Mouse (Mus musculus): ENCODE measurements around the gene Car14. TPM values are rescaled to one million over a fixed set of nuclear protein-coding genes. Genes with fewer than 3 reads are reported as not detected.

Gene Car14
- total RNA-seq, 2 experiments from 2014 or later: 12.7 to 13.4 TPM

DNA sequence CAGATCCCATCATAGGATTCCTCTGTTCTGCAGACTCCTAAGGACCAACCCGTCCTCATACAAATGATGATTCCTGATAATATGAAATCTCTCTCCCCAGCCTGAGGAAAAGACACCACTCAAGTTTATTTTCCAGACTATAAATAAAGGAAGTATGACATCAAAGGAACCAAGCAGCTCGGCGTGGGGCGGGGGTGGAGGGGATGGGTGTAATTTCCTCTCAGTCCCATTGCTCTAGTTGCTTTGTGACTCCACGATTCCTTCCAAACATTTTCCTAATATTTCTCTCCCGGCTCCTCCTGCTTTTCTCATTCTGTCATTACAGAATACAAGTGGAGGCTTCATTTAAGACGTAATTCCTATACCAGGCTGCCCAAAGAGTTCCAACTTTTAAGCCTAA lies 11.4 kb downstream of the Car14 start:
- DNase-seq (ENCODE audit: extremely low spot score in 1 of 2, low spot score in 1 of 2): no peak

DNA sequence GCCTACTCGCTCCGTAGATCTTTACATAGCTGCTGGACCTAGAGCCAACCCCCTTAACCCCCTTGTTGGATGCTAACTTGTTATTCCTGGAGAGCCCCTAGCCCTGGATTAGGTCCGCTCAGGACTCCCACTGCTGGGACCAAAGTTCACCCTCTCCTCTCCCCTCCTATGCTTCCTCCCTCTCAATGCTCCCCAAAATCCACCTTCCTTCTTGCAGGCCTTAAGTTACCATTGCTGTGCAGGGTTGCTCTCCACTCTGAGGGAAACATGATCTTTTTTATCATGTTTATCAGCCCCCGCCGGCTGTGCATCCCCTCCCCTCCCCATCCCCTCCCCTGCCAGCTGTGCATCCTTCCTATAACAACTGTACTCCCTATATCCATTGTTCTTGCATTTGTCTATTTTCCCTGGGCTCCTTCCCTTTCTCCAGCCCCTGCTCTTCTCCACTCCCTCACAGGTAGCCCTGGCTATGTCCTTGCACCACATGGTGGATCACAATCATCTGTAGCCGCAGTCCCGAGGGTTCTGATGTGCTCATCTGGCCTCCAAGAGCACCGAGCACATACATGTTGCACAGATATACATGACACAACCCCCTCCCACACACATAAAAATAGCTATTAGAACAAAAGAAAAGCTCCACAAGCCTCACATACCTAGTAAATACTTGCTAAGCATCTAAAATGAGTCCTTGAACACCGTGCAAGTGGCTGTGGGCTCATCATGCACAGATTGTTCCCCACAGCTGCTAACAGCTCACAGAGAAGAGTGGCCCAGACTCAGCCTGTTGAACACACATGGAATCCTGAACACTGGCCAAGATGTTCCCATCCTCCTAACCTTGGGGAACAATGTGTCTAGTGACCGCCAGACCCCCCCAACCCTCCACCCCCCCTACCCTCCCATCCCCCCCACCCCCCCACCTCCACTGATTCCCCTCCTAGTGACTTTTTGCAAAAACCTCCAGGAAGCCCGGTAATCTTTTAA lies 12.1 kb downstream of the Car14 start:
- DNase-seq (ENCODE audit: extremely low spot score in 1 of 2, low spot score in 1 of 2): no peak

DNA sequence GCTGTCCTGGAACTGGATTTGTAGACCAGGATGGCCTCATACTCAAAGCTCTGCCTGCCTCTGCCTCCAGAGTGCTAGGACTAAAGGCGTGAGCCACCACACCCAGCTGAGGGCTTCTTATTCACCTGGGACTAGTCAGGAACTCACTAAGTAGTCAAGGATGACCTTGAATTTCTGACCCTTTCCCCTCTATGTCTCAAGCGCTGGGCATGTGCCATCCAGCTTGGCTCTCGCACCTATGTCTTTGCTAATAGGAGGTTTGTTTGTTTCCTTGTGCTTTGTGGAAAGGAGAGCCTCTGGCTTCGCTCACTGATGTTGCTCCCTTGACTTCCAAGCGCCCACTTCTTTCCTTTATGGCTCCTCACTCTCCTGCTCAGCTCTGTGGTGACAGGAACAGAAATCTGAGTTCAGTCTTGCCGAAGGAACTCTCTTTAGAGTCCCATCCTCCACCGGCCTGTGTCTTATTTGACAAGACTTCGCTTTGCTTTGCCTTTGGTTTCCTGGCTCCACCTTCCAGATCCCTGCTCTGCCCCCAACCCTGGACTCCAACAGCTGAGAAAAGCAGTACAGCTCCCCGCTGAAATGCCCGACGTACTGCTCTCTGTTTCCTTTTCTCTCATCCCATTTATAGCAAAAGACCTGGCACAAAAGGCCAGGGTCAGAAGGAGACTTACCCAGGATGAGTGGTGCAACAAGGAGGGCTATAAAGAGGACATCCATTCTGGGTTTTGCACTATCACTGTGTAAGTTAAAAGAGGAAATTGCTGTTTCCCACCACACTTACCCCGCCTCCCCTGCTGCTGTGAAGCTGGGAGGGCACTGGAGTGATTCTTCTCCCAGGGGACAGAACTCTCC lies 13.1 kb downstream of the Car14 start, which contains the start of gene BC028528:
Gene BC028528 (minus strand): TSS at position 795 of the 855 bp plus-strand sequence.
- DNase-seq (ENCODE audit: extremely low spot score in 1 of 2, low spot score in 1 of 2): no peak

DNA sequence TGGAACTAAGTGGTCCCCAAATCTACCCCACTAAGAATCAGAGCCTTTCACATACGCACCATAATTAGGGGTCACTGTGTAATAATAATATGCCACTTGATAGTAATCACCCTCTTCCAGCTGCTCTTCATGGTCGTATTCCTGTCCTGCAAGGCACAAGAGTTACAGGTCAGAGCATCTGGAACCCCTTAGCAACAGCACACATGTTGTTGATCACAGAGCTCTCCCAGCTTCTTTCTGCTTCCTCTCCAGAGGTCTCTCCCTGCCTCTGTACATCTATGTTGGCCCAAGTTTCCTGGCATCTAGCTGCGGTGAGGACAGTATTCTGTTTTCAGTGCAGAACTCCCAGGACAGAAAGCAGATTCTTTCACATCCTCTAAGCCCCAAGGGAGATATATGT lies 14.8 kb downstream of the Car14 start:
- no peak for DNase-seq (ENCODE audit: extremely low spot score in 1 of 2, low spot score in 1 of 2)

DNA sequence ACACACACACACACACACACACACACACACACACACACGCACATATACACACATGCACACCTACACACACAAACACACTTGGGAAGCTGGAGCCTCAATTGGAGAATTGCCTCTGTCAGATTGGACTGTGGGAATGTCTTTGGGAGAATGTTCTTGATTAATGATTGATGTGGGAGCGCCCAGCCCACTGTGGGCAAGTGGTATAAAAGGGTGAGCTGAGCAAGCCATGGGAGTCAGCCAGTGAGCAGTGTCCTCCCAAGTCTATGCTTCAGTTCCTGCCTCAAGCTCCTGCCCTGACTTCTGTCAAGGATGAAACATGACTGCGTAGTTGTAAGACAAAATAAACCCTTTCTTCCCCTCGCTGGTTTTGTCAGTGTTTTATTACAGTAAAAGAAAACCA lies 16.9 kb downstream of the Car14 start:
- no peak for DNase-seq (ENCODE audit: extremely low spot score in 1 of 2, low spot score in 1 of 2)

DNA sequence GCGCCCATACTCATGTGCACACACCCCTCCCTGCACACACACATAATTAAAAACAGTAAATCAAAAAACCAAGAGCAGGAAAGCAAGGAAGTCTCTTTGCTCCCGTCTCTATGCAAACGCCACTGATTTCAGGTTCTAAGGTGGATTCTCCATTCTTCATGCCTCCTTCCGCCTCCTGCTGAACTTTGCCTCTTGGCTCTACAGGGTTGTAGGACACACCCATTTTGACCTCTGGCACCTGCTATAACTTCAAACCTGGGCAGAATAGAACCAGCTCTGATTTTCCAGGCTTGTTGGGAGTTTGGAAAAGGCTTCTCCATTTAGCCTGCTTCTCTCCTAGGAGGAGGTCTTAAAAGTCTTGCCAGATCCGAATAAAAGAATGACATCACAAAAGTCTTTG lies 20.1 kb downstream of the Car14 start:
- DNase-seq (ENCODE audit: extremely low spot score in 1 of 2, low spot score in 1 of 2): no peak

DNA sequence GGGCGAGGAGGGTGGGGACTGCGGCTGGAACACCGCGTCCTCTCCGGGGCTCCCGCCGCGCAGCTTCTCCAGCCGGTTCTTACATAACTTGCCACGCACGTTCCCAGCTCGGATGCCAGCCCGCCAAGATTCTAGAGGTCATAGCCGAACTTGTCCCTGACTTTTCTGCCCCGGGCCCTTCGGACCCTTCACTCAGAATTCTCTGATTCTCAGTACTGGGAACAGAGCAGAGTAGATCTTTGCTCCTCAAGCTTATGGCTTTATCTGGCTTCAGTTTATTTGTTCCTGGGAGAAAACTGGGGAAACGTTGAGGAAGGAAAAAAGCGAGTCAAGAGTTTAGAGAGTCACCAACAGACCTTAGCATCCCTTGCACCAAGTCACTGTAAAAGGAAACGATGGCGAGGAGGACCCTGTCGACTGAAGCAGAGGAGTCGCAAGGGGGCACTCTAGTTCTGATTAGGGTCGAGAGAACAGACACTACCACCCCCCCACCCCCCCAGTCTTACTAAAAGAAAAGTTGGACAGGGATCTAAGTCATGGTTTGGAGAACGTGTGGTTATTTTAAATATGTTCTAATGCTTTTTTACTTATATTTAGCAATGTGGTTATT lies 21.6 kb downstream of the Car14 start:
- DNase-seq (ENCODE audit: extremely low spot score in 1 of 2, low spot score in 1 of 2): peak in 1 of 2 experiments; percentile 78

DNA sequence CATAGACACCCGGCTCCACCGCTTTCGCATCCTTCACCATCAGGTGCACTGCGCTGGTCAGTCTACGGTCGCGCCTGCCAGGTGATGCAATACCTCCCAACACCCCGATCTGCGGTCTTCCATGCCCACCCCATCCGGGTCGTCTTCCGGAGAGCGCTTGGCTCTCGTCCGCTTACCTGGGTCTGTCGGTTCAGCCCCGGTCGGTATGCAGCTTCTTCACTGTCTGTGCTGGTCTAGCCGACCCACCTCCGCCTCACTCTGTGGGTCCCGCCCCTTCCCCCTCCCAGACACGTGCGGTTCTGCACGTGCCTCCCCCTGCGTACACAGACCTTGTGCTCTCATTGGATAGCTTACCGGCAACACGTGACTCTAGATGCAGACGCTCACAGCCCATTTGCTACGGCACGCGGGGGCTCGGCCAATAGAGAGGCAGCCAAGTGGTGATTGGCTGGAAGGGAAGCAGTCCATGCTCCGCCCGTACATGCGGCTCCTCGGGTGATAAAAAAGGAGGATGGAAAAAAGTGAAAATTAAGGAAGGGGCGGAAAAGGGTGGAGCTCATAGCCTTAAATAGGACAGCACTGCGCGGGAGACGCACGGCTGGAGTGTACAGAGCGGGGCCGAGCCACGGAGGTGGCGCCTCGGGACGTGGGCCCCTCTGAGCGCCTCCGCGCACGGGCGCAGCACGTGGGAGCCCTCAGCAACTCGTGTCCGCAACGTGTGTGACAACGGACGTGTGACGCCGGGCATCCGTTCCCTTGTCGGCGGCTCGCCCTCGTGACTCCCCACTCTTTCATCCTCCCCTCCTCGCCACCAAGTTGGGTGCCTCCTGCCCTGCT lies 22.3 kb downstream of the Car14 start, which contains the start of gene Ciart:
Gene Ciart (minus strand): TSS at position 273 of the 837 bp plus-strand sequence.
- DNase-seq (ENCODE audit: extremely low spot score in 1 of 2, low spot score in 1 of 2): peak; percentile 76 to 85

DNA sequence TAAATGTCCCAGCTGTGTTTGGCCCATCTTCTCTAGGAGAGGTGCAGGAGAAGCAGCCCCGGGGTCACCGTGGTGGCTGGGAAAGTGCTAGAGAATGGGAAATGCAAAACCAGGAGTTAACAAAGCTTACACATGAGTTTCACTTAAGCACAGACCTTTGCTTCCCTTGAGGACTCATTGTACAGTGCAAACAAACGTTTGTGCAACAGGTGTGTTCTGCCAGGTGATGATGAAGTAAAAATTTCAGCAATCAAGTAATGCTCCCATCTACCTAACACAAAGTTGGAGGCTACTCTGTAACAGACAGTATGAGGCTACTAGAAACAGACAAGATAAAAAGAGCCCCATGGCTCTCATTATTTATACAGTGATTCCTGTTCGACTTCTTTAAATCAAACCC lies 25.4 kb downstream of the Car14 start:
- DNase-seq (ENCODE audit: extremely low spot score in 1 of 2, low spot score in 1 of 2): no peak

DNA sequence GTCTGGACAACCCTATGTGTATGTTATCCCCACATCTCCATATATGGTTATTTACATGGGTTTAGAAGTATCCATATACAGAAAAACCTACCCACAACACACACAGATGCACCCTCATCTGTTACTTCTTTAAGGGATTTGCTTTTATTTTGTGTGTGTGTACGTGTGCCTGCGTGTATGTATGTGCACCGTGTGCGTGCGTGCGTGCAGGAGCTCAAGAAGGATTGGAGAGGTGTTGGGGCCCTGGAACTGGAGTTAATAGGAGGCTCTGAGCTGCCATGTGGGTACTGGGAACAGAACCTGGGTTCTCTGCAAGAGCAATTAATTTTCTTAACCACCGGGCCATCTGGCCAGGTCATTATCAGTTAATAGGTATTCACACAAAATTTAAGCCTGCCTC lies 32.4 kb downstream of the Car14 start:
- DNase-seq (ENCODE audit: extremely low spot score in 1 of 2, low spot score in 1 of 2): no peak

DNA sequence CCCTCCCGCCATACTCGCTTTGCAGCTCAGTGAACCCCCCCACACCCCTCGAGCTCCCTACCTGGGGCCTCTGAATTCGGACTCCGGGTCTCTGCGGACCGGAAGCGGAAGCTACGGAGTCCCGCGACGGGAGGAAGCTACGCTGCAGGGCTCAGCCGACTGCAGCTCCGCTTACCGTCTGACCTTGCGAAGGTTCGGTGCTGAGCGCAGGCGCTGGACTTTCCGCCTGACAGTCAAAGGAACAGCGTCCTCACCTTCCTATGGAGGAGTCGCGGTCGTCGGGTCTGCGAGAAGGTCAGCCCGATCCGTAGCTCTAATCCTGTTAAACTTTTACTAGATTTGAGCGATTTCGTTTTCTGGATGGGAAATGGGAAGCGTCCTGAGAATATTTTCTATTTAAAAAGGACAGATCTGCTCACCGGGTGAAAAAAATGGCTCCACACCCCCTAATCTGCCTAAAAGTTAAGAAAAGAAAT lies 33.1 kb downstream of the Car14 start, which contains the start of gene Mrps21:
Gene Mrps21 (minus strand): TSS at position 128 of the 476 bp plus-strand sequence.
- DNase-seq (ENCODE audit: extremely low spot score in 1 of 2, low spot score in 1 of 2): peak; percentile 64 to 71

DNA sequence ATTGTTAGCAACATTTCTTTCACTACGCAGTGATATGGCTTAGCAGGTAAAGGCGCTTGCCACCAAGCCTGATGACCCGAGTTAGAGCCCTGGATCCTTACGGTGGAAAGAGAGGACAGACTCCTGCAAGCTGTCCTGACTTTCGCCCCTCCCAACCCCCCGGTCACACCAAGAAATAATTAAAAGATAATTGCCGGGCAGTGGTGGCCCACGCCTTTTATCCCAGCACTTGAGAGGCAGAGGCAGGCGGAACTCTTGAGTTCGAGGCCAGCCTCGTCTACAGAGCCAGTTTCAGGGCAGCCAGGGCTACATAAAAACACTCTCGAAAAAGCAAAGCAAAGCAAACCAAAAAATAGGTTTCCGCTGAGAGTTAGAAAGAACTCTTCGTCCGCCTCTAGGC lies 33.5 kb downstream of the Car14 start:
- DNase-seq (ENCODE audit: extremely low spot score in 1 of 2, low spot score in 1 of 2): no peak

DNA sequence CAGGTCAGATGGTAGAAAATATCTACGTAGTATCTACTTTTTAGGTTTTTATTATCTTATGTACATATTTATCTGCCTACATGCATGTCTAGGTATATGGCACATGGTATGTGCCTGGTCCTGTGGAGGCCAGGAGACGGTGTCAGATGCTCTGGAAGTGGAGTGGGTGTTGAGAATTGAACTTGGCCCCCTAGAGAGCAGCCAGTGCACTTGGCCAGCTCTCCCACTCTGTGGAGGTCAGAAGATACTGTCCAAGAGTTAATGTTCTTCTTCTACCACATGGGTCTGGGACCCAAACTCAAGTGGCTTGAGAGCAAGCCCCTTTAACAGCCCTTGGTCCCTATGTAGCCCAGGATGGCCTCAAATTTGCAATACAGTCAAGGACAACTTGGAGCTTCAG lies 37.1 kb downstream of the Car14 start:
- DNase-seq (ENCODE audit: extremely low spot score in 1 of 2, low spot score in 1 of 2): no peak

DNA sequence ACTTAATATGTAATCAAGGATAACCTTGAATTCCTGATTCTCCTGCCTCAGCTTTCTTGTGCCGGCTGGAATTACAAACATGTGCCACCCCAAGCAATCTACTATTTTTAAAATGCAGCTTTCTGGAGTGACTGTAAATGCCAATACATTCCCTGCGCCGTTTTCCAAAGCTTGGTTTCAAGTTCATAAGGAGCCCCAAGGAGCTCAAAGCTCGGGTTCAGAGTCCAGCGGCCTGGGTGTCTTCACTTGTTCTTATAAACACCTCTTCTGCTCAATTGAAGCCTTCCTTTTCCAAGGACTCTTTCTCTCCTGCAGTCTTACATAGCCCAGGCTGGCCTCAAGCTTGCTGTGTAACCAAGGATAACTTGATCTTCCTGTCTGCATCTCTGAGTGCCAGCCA lies 38.4 kb downstream of the Car14 start:
- DNase-seq (ENCODE audit: extremely low spot score in 1 of 2, low spot score in 1 of 2): no peak

DNA sequence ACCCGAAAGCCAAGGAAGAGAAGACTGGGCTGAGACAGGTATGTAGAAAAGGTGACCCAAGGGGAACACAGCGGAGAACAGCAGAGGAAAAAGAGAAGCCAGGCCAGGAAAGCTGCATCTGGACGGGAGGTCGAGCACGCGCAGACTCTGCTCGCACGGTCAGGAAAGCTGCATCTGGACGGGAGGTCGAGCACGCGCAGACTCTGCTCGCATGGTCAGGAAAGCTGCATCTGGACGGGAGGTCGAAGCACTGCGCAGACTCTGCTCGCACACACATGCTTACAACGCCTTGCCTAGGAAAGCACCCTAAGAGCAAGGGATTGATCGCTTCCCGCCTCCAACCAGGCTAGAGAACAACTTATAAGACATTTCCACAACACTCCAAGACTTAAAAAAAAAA lies 38.9 kb downstream of the Car14 start:
- no peak for DNase-seq (ENCODE audit: extremely low spot score in 1 of 2, low spot score in 1 of 2)

DNA sequence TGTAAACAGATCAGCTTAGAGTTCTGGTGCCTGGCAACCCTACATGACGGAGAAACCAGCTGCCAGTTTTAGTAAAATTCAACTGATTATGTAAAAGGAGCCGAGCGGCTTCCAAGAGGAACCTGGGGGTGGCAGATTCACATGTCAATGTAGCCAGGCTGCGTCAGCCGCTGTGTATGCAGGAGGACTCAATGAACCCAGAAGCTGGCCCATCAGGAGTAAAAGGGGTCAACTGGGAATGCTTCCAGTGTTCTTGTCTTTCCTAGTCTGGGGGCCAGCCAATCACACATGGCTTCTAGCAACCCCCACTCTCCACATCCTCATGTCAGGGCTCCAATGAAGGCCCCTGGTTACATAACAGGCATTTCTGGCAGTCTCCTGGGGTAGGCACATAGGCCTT lies 39.4 kb downstream of the Car14 start:
- DNase-seq (ENCODE audit: extremely low spot score in 1 of 2, low spot score in 1 of 2): peak; percentile 28 to 48

DNA sequence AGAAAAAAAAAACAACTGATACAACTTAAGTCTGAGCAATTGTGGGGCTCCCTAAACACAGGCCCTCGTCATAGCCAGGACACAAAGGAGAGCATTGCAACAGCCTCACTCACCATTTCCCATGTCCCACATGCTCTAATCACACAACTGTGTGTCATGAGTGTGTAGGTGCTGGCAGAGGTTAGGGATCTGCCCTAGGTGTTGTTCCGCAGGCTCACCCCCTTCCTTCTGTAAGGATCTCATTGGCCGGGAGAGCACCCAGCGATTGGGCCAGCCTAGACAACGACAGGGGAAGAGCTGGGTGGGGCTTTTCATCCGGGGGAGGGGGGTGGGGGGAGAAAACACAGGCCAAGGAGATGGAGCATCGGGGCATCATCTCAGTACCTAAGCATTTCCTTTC lies 40.9 kb downstream of the Car14 start:
- no peak for DNase-seq (ENCODE audit: extremely low spot score in 1 of 2, low spot score in 1 of 2)

DNA sequence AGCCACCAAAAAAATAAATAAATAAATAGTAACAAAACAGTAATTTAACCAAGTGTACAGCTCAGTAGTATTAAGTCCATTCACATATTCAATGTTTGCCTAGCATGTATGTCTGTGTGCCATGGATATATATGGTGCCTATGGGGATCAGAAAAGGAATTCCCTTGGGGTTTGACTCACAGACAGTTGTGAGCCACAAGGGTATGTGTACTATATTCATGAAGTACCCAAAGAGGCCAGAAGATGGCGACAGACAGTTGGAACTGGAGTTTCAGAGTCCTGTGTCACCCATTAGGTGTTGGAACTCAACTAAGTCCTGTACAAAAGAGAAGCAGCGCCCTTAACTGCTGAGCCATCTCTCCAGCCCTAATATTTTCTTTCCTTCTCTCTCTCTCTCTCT lies 42.7 kb downstream of the Car14 start:
- DNase-seq (ENCODE audit: extremely low spot score in 1 of 2, low spot score in 1 of 2): peak in 1 of 2 experiments; percentile 62

DNA sequence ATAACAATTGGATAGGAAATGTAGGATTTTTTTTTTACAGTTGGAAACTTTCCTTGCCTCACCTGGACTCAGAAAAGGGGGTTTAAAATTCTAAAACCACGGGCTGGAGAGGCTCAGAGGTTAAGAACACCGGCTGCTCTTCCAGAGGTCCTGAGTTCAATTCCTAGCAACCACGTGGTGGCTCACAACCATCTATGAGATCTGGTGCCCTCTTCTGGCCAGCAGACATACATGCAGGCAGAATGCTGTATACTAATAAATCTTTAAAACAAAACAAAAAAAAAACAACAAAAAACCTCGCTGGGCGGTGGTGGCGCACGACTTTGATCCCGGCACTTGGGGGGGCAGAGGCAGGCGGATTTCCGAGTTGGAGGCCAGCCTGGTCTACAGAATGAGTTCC lies 43.3 kb downstream of the Car14 start:
- DNase-seq (ENCODE audit: extremely low spot score in 1 of 2, low spot score in 1 of 2): no peak

DNA sequence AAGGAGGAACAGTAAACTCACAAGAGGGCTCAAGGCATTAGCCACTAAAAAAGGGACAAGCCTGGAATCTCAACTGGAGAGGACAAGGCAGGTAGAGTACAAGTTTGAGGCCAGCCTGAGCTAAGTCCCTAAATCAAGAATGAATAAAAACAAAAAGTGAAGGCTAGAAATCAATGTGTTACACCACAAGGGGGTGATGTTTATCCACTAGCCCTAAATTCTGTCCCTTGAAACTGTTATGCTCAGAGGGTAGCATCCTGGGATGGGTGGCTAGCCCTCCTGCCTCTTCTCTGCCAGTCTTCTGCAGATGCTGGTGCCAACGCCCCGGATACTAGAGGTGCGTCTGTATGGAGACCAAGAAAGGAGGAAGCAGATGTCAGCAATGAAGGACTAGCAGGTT lies 44.2 kb downstream of the Car14 start:
- DNase-seq (ENCODE audit: extremely low spot score in 1 of 2, low spot score in 1 of 2): no peak

Data from layer of hippocampus, postnatal 25 days (tissue).